Mouse (Mus musculus): Measurements from ENCODE around the gene Lrrc45.
"Not testable (repeated sequence)": the region's sequence is repeated elsewhere in the genome, so short reads cannot be mapped to it uniquely, and the experiment has no call there.

The Lrrc45 gene

DNA sequence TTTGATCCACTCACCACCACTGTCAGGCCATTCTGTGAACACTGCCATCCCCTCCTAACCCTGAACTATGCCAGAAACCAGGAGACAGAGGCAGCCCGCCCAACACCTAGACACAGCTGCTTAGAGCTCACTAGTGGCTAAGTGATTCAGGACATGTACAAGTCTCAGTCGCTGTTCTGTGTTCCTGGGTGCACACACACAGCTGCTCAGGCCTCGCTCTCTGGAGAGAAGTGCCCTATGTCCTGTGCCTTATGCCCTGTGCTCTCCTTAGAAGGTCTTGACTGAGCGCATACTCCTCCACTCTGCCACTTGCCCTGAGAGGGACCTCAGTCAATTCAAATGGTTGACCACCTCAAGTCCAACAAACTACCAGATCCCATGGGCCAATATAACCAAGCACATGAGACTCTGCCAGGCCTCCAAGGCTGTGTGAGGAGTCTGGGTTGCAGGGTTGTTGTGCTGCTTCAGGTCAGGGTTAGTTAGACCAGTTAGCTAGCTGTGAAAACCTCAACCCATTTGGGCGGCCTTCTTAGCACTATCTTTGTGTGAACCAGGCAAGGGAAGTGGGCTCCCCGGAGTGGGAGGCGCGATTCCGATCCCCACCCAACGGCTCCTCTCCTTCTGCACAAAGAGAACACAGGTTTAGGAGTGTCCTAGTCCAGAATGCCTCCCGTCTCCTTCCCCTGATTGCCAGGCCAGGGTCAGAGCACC is 15.0 kb downstream of the Lrrc45 start:
- DNase-seq (ENCODE audit: low spot score): no peak

DNA sequence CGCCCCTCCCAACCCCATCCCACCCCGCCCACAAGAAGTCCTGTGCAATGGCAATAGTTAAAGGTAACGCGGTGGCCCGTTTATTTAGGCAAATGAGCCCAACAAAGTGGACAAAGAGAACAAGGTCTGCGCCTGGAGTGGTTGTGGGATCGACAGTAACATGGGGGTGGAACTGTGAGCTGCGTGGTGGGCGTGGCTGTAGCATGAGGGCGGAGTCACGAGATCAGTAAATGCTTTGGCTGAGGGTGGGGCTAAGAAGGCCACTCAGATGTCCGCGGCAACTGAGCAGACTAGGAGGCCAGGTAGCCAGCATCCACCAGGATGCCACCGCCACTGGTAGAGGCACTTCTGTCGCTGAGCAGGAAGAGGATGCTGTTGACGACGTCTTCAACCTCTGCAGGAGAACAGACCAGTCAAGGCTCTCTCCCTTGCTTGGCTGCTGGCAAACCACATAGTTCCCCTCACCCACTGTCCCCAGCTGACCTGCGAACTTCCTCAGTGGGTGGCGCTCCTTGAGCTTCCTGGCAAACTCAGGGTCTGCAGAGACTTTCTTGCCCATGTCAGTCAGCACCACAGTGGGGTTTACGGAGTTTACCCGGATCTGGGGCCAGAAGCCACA is 15.8 kb downstream of the Lrrc45 start:
- not testable (repeated sequence) for DNase-seq (ENCODE audit: low spot score)

DNA sequence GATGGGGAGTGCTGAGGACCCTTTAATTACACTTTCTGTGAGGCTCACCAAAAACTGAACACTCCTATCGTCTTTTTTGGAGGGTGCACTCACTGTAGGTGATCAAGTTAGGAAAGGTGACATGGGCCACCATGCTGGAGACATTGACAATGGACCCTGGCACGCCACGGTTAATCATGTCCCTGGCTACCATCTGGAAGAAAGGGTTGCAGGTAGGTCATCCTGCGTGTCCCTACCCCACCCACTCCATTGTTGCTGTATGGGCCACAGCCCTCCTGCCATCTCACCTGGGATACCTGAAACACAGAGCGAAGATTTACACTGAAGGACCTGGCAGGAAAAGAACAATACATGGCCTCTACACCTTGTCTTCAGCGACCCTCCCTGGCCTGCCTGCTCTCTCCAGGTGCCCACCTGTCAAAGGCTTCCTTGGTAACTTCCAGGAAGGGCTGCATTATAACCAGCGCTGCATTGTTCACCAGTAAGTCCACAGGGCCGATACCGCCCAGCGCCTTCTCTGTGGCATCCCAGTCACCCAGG is 16.7 kb downstream of the Lrrc45 start:
- DNase-seq (ENCODE audit: low spot score): no peak

DNA sequence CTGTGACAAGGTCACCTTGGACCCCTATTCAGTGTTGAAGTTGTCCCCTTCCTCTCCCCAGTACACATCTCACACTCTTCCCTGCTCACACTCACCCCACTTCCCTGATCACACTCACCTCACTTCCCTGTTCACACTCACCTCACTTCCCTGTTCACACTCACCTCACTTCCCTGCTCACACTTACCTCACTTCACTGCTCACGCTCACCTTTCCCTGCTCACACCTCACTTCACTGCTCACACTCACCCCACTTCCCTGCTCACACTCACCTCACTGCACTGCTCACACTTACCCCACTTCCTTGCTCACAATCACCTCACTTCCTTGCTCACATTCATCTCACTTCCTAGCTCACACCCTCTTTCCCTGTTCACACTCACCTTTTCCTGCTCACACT is 17.7 kb downstream of the Lrrc45 start:
- DNase-seq (ENCODE audit: low spot score): no peak

DNA sequence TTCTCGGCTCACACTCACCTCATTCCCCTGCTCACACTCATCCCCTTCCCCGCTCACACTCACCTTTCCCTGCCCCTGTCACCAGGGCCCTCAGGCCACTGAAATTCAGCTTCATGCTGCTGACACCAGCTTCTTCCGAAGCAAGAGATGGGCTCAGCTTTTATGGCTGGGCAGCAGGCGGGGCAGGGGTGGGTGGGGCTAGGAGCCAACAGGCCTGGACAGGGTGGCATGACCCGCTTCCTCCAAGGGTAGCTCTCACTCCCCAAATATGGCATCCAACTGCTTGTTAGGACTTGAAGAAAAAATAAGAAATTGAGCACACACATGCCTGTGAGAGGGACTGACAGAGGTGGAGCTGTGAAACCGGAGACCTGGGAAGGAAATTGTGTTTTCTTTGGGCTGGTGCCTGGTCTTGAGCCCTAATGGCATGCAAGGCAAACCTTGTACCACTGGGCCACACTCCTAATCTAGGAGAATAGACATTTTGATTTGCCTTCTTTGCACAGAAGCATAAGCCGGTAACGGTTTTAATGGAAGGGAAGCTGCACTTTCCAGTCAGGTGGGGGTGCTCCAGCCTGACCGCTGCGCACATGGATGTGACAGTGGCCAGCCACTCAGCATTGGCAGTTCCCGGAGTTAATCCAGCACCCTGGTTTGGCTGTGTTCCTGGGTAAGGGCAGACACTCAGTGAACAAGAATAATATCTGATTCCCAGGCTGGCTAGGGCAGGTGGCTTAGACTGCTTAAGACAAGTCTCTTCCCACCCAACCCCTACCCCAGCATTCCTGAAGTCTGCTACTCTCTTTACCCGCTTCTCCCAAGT is 18.3 kb downstream of the Lrrc45 start, which contains the start of gene Cbr2:
TSS of gene Cbr2 (minus strand) at position 257 of the 823 bp plus-strand sequence.
- DNase-seq (ENCODE audit: low spot score): no peak

DNA sequence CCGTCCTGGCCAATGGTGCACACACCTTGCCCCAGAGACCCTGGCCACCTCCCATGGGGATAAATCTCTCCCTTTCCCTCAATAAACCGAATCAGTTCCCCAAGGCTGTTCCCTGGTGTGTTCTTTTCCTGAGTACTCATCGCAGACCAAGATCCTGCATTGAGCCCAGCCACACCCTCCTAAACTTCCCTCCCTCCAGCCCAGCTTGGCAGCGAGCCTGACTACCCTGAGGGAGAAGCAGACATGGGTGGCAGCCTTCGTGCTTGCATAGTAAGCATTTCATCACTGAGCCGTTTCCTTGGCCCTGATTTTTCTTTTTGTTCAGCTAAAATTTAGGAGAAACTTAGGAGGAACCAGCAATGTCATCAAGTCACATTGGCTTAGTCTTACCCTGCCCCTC is 19.8 kb downstream of the Lrrc45 start:
- no peak for DNase-seq (ENCODE audit: low spot score)

DNA sequence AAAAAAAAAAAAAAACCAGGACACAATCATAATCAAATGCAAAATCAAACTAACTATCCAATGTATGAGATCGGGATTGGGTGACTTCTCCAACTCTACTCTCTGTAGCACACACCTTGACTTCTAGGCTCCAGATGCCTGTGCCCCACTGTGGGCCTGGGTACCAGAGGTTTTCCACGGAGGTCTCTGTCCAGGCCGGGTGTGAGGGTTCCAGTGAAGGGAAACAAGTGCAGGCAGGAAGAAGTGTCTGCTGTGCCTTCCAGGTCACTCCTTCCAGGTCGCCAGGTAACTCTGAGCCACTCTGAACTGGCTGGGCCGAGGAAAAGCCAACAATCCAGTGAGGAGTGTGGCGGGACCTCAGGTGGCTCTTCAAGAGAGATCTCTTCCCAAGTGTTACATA is 22.7 kb downstream of the Lrrc45 start:
- DNase-seq (ENCODE audit: low spot score): no peak

DNA sequence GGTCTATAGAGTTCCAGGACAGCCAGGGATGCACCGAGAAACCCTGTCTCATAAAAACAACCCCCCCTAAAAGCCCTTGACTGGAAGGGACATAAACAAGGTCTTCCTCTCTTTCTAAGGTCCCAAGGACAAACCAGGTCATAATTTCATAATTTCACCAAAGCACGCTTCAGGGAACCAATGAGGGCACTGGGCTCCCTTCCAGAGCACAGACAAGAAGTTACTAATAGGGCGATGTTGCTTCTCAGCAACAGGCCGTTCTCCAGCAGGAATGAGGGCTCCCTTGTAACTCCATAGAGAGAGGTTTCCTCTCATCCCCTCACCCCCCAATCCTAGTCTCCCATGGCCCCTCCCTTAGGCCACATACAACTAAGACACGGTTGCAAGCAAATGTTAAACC is 27.3 kb downstream of the Lrrc45 start:
- no peak for DNase-seq (ENCODE audit: low spot score)

DNA sequence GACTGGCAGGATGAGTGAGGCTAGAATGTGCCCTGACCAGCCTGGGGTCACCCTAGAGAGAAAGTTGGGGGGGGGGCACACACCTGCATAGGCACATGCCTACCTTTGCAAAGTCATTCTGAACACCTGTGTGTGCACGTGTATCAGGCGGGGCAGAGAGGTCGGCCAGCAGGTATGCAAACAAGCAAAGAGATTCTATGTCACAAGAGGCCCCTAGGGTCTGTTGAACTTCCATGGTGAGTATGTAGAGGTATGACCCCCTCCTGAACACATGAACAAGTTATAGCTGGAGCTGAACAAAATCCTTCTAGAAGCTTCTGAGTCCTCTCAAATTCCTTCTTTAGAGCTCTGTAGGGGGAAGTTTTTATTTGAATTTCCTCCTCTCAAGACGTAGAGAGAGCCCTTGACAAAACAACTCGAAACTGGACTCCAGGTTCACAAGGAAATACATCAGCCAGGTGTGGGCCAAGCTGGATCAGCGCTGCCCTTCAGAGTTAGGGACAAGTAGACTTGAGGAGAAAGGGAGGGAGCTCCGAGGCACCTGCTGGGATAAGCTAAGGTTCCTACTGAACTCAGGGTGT is 30.5 kb downstream of the Lrrc45 start:
- no peak for DNase-seq (ENCODE audit: low spot score)

DNA sequence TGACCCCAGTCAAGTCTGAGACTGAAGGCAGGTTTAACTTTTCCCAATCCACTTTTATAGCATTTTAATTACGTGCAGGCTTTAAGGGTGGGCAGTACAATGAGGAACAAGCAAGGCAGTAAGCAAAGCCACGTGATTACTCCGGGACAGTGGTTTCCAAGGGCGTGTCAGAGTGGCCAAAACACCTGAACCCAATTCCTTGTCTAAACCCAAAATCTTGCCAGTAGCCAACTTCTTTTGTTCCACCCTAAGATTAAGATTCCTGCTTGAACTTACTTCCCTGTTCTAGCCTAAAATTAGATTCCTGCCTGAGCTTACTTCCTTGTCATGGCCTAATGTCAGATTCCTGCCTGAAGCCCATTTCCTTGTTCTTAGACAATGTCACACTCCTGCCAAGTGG is 34.2 kb downstream of the Lrrc45 start:
- no peak for DNase-seq (ENCODE audit: low spot score)

DNA sequence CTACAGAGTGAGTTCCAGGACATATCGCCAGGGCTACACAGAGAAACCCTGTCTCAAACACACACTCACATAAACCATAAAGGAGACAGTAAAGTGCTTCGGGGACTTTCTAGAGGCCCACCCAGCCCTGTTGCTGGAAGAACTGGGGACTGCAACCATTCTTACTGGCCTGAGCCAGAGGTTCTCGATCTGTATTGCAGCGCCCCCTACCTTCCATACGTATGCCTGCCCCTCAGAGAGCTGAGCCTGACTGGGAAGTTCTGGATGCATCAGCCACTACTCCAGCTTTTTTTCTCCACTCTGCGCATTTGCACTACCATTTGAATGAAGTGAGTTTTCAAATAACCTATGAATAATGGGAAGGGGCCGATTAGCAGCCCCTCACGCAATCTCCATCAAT is 35.7 kb downstream of the Lrrc45 start:
- DNase-seq (ENCODE audit: low spot score): peak; percentile 40

DNA sequence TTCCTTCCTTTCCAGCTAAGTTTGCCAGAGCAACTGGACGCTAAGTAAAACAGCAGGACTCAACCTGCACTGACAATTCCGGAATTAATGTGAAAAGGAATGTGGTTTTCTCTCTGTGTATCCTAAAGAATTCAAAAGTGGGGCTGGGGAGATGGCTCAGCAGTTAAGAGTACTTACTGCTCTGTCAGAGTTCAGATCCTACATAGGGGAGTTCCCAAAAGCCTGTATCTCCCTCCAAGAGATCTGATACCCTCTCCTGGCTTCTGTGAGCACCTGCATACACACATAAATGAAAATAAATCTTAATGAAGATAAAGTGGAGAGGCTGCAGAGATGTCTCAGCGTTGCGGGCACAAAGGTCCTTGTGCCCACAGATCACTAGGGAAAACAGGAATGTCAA is 37.9 kb downstream of the Lrrc45 start:
- DNase-seq (ENCODE audit: low spot score): no peak

DNA sequence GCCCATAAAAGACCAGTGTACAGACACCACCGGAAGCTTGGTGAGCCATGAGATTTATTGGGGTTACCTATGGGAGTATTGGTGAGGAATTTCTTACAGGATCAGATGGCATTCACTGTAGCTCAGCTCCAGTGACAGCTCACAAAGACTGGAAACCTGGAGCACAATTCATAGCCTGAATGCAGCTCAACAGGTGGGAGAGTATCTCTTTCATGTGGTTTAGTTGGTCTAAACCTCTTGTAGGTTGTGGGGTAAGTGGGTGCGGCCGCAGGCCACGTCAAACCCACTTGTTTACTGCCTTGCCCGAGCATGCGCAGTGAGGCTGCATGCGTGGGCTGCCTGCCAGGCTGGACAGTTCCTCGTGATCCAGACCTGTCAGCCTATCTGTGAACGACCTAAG is 46.5 kb downstream of the Lrrc45 start:
- DNase-seq (ENCODE audit: low spot score): peak; percentile 55

DNA sequence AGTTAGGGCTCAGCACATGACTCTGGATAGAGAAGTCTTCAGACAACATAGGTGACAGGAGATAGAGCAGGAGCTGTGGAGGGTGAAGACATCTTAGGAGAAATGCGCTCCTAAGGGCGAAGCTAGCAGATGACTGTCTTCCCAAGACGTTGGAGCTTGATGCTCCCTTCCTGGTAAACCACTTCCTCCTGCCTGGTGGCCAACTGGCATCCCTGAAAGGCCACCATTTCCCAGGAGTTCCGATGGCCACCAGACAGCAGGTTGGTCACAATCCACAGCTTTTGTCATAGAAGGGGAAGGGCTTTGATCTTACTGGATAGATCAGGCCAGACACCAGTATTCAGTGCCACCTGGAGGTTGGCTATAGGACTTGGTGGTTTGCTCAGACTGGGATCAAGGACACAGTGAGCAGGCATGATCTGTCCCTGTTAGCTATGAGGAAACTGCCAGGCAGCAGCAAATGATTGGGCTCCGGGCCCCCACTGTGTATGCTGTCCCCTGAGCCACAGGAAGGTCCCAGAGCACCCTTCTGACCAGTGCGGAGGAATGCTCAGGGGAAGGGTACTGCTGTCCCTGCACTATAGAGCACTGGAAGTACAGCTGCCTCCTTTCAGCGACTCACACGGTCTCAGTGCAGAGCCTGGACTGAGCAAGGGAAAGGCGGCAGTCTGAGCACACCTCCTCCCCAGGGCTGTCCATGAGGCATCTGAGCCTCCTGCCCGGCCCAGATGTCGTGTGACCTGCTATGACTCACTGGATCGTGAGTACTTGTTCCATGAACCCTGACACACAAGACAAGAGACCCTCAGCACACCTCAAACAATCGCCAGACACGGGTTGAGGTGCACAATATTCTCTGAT is 48.3 kb downstream of the Lrrc45 start:
- DNase-seq (ENCODE audit: low spot score): no peak

DNA sequence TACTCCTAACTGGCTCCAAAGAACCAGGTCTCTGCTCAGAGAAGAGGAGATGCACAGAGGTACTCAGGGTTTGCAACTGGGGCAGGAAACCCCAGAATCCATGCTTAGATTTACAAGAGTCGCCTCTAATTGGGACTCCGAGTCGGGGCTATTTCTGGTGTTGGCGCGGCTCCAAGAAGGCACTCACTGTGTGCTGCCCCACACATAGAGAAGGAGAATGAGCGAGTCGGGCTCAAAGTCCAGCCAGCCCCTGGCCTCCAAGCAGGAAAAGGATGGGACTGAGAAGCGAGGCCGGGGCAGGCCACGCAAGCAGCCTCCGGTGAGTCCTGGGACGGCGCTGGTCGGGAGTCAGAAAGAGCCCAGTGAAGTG is 48.9 kb downstream of the Lrrc45 start, which contains the start of gene Hmga1b:
TSS of gene Hmga1b (plus strand) at position 123 of the 370 bp plus-strand sequence.
- not testable (repeated sequence) for DNase-seq (ENCODE audit: low spot score)

DNA sequence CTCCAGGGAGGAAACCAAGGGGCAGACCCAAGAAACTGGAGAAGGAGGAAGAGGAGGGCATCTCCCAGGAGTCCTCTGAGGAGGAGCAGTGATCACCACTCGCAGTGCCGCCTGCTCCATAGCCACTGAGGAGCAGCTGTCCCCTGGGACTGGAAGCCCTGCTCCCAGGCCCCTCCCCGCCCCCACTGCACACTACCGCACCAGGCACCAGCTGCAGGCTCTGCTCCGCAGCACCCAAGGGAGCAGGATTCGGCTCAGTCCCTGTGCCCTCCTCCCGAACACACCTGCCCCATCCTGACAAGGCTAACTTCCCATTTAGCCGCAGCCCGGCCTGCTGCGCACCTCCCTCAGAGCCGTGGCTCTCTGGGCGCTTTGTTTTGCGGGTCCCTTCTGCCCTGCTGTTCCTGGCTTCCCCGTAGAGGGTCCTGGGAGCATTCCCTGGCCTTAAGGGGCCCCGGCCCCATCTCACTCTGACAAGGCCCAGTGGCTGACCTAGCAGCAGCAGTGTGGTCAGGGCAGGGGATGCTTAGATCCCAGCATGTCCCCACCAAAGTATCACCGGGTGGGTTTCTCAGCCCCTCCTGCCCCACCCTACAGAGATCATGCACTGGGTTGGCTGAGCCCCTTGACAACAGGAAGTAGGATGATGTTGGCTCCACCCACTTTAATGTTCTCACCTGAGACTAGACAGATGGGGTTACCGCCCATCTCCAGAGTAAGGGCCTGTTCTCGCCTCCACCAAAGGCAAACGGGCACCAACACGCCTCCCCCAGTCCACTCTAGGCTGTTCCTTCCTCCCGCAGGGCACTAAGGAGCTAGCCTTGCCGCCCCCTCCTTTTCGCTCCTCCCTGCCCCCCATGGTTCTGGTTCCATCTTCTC is 49.6 kb downstream of the Lrrc45 start:
- DNase-seq (ENCODE audit: low spot score): not testable (repeated sequence)

DNA sequence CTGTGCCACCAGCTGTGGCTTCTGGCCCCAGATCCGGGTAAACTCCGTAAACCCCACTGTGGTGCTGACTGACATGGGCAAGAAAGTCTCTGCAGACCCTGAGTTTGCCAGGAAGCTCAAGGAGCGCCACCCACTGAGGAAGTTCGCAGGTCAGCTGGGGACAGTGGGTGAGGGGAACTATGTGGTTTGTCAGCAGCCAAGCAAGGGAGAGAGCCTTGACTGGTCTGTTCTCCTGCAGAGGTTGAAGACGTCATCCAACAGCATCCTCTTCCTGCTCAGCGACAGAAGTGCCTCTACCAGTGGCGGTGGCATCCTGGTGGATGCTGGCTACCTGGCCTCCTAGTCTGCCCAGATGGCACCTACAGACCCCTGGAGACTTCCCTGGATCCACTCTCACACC is 53.3 kb downstream of the Lrrc45 start:
- not testable (repeated sequence) for DNase-seq (ENCODE audit: low spot score)

DNA sequence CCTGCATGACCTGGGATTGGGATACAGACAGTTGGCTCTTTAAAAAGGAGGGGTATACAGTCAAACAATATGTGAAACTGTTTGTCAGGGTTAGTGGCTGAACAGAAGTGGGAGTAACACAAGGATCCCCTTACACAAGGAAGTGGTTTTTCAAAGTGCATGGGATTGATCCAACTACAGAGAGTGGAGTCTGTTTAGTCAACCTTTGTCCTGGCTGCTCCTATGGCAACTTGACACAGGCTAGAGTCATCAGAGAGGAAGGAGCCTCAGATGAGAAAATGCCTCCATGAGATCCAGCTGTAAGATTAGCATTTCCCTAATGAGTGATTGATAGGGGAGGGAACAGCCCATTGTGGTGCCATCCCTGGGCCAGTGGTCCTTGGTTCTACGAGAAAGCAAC is 54.5 kb downstream of the Lrrc45 start:
- DNase-seq (ENCODE audit: low spot score): no peak
